Comparison of ENCODE assay signal across 8 mouse cellular contexts in the genomic region with DNA sequence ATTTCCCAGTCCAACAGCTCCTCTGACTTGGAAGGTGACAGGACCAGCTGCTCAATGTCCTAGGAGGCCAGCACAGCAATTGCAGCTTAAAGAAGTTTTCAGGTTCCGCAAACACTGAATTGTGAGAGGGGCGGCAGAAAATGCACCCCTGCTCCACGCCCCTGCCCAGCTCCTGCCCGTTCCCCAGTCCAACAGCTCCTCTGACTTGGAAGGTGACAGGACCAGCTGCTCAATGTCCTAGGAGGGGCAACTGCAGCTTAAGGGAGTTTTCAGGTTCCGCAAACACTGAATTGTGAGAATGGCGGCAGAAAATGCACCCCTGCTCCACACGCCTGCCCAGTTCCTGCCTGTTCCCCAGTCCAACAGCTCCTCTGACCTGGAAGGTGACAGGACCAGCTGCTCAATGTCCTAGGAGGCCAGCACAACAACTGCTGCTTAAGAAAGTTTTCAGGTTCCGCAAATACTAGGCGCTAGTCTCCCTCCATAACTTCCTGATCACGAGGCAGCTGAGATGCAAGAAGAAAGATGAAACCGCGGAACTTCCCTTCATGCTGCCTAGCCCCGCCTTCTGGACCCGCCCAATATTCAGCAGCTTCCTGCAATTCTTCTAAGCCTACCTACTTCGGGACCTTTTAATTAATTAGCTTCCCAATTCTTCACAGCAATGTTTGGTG. TPM values are rescaled to one million over a fixed set of nuclear protein-coding genes. Genes with fewer than 3 reads are reported as not detected.
DNase-seq lines count a peak whose midpoint lies in the region; ATAC-seq and TF ChIP-seq lines count a peak whose summit lies in the region.
"Not testable (repeated sequence)": the region's sequence is repeated elsewhere in the genome, so short reads cannot be mapped to it uniquely, and the experiment has no call there.

A gene (minus strand): TSS at position 497 of the 674 bp plus-strand sequence.

- H3K36me3 ChIP-seq in embryonic facial prominence, embryonic 12.5 days; heart, adult 2 months (ENCODE audit: control insufficient read depth, insufficient read depth, low read length); limb, embryonic 13.5 days; megakaryocyte, embryonic 14.5 days (replicated peaks; ENCODE audit: low read length): not testable (repeated sequence)

- peak within 1 kb of the TSS; percentile 48 for H3K9ac ChIP-seq in embryonic facial prominence, embryonic 12.5 days
- H3K9ac ChIP-seq in heart, adult 2 months (ENCODE audit: low read depth, low read length) = peak within 1 kb of the TSS; percentile 69
- peak within 1 kb of the TSS; percentile 76 for H3K9ac ChIP-seq in limb, embryonic 13.5 days

- TF ChIP-seq CTCF in heart, adult 2 months (IDR thresholded peaks at IDR 0.05) = not testable (repeated sequence)

- H3K27ac ChIP-seq in embryonic facial prominence, embryonic 12.5 days = not testable (repeated sequence)
- H3K27ac ChIP-seq in heart, adult 2 months = peak within 1 kb of the TSS; percentile 33; the same call in 1 of the 2 replicates
- 0 out of 2 replicates have a peak within 1 kb of the TSS, but pooled peaks have one; percentile 39 for H3K27ac ChIP-seq in limb, embryonic 13.5 days

- intact Hi-C loops in heart, adult 2 months (cut with DNase I) = not testable (repeated sequence)

- ATAC-seq in embryonic facial prominence, embryonic 12.5 days (ENCODE audit: insufficient number of reproducible peaks, insufficient read depth, low FRiP score, low TSS enrichment) = not testable (repeated sequence)
- ATAC-seq in inflammation-experienced regulatory T-cells, adult 6 months = peak; percentile 77
- peak; percentile 76 for ATAC-seq in limb, embryonic 13.5 days (ENCODE audit: low FRiP score, low read depth)

- H3K9me3 ChIP-seq in embryonic facial prominence, embryonic 12.5 days; limb, embryonic 13.5 days; megakaryocyte, embryonic 14.5 days: not testable (repeated sequence)

- not testable (repeated sequence) for H3K27me3 ChIP-seq in embryonic facial prominence, embryonic 12.5 days; heart, adult 2 months (ENCODE audit: control insufficient read depth, insufficient read depth, low read length); limb, embryonic 13.5 days; megakaryocyte, embryonic 14.5 days (replicated peaks)

- not testable (repeated sequence) for H3K4me1 ChIP-seq in embryonic facial prominence, embryonic 12.5 days; heart, adult 2 months (ENCODE audit: control insufficient read depth, insufficient read depth, low read length); limb, embryonic 13.5 days; megakaryocyte, embryonic 14.5 days

- peak; percentile 90 for DNase-seq in R1 (ENCODE audit: low read depth, low spot score)
- peak; percentile 49 to 64 for DNase-seq in heart, adult 2 months
- peak; percentile 41 for DNase-seq in retina, embryonic 14.5 days (ENCODE audit: low spot score)
- DNase-seq in thymus, postnatal 4 days = peak; percentile 73

- WGBS in embryonic facial prominence, embryonic 12.5 days = 13% methylated on average over 15 of the region's 15 CpGs
- 11% methylated on average over 15 of the region's 15 CpGs for WGBS in heart, adult 2 months
- 12% methylated on average over 15 of the region's 15 CpGs for WGBS in limb, embryonic 13.5 days

- TF ChIP-seq EP300 in heart, adult 2 months (IDR thresholded peaks at IDR 0.05; ENCODE audit: insufficient read depth, low read depth, low read length) = not testable (repeated sequence)

- peak within 1 kb of the TSS; percentile 74 for H3K4me2 ChIP-seq in embryonic facial prominence, embryonic 12.5 days (replicated peaks)
- peak within 1 kb of the TSS; percentile 74 for H3K4me2 ChIP-seq in limb, embryonic 13.5 days (replicated peaks)

- peak; percentile 63; the same call in 1 of the 2 replicates for TF ChIP-seq POLR2A in heart, adult 2 months (IDR thresholded peaks at IDR 0.05; ENCODE audit: insufficient read depth, low read depth, low read length)

- H3K79me2 ChIP-seq in heart, adult 2 months (replicated peaks; ENCODE audit: control insufficient read depth, insufficient read depth, low read length) = not testable (repeated sequence)

- peak within 1 kb of the TSS; percentile 51 for H3K4me3 ChIP-seq in embryonic facial prominence, embryonic 12.5 days
- H3K4me3 ChIP-seq in heart, adult 2 months = peak within 1 kb of the TSS; percentile 32
- H3K4me3 ChIP-seq in limb, embryonic 13.5 days = peak within 1 kb of the TSS; percentile 57
- H3K4me3 ChIP-seq in megakaryocyte, embryonic 14.5 days (replicated peaks) = peak within 1 kb of the TSS; percentile 89

RNA-seq across cellular contexts. Expression of the gene that starts here (rescaled TPM):
- polyA plus RNA-seq in embryonic facial prominence, embryonic 12.5 days (2016; fragmentation: Nextera tagmentation; extraction: Ambion mirVana) = 5.9 and 8.4 TPM in 2 replicates
- 1 to 10 TPM; 2.5 to 2.6 TPM for total RNA-seq in heart, adult 2 months (2021)
- 0.31 and 1.5 TPM in 2 replicates for polyA plus RNA-seq in heart, adult 2 months (2012; rRNA removed)
- polyA plus RNA-seq in inflammation-experienced regulatory T-cells, adult 6 months (2017; shearing (Covaris generic)) = 10 to 100 TPM; 18.6 to 25.6 (median 23.7) TPM
- polyA plus RNA-seq in limb, embryonic 13.5 days (2015; fragmentation: Nextera tagmentation; extraction: Ambion mirVana) = 6.1 and 7.1 TPM in 2 replicates
- 0.07 TPM in 1 of 2 replicates, not detected in the other for polyA plus RNA-seq in megakaryocyte, embryonic 14.5 days (2012; ENCODE audit: insufficient read depth, low replicate concordance)

Comparison
In these comparisons a context has a peak if more than half of its experiments do, and no peak if none do; other contexts are left out.
1. H3K4me3 ChIP-seq: peak in every context shown above with its lines; median percentile 89 in megakaryocyte, embryonic 14.5 days; 57 in limb, embryonic 13.5 days; 51 in embryonic facial prominence, embryonic 12.5 days; 32 in heart, adult 2 months.